Mouse (Mus musculus) R1 (cell line): ENCODE data around the gene Dpf2.

Experiments used
- DNase-seq: peaks from one replicate; pipeline ENCODE4 v3.0.0-alpha.2; 2018; ENCODE audit warnings: low read depth, low spot score

Gene Dpf2

DNA sequence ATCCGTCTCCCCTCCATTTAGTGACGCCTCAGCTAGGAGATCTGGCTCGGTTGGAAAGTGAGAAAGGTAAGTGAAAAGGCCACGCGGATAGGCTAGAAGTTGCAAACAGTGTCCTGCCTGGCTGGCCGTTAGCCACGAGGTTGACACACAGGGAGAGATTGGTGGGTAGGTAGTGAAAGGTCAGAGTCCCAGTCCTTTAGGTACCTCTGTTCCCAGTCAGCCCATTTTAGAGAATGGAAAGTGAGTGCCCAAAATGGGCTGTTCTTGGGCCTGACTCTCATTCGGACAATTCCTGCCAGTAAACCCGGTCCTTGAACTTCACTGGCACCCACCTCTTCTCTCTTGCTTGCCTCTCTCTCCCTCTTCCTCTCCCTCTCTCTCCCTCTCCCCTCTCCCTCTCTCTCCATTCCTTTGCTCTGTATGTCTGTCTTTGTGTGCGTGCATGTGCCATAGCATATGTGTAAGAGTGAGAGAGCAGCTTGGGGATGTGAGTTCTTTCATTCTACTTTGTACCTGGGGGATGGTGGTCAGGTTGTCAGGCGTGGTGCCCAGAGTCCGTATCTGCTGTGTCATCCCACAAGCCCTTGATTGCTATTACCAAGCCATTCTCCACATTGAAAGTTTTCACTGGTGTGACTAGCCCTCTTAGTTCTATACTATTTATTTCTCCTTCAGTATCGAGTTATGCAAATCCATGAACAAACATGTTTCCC, at the start of gene Dpf2:
TSS of gene Dpf2 (minus strand) at position 4 of the 713 bp plus-strand sequence.
- DNase-seq, result no peak

- no peak for DNase-seq
These were observed 44.6 kb upstream of the Dpf2 start for GRCm38 (mm10) chr19:5957371-5957770.

GRCm38 (mm10) chr19:5956685-5957084, 43.9 kb upstream of the Dpf2 start:
- peak; percentile 89 for DNase-seq

DNA sequence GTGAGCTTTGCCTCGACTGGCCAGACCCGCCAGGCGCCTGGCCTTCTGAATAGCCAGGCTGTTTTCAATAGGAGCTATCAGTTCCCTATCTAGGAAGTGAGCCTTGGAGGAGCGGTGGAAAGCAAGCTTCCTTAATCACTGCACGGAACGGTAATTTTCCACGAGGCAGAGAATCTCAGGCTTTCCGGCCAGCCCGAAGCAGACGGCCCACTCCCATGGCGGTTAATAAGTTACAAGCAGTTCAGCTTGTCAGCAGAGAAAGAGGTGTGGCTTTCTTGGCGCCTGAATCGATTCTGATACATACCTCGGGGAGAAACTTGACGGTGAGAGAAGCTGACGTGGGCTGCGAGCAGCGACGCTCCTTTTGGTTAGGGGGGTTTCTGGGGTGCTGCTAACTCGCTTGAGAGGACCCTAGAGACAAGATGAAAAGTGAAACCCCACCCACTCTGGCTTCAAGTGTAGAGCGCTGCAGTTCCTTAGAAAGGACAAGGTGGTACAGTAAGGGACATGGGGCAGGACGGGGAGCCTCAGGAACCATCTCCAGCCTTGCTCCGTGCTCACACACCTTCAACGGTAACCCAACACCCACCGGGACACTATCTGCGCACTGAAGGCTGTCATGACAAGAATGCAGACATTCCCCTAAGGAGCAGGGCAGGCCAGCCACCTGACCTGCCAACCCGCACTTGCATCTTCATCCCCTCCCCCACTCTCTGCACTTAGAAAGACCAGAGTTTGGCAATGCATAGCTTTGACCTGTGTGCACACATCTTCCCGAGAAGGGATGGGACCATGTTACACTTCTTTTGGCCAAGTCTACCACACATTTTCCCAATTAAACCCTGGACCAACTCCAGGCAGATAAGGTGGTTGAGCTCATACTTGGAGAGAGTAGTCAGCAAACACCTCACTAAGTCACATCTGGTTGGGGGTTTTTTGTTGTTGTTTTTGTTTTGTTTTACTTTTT, 43.2 kb upstream of the Dpf2 start:
- DNase-seq, result peak; percentile 38

GRCm38 (mm10) chr19:5954936-5955335, 42.1 kb upstream of the Dpf2 start:
- DNase-seq, result no peak

DNA sequence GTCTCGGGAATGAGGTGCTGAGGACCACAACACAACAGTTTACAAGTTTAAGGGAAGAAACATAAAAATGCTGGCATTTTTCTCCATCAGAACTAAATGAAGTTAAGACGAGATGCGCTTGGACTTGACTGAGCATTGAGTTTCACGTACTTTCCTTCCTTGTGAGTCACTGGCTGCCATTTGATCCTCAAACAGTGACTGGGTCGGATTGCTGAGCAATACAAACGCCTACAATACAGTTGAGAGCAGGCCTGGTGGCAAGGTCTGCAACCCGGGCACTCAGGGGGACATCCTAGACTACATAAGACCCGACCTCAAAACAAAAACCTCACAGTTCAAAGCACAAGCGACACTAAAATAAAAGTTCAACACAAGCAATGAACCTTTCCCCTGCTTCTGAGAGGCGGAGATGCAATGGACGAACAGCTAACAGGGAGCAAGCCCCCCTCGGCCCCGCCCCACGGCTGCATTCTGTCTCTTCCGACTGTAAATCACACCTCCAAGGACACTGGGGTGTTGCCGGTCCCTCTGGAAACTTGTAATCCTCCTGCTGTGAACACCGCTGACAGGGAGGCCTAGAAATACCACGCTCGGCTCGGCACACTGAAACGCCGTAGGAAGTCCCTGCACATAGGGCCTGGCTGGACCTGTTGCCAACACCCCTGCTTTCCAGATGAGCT, 41.4 kb upstream of the Dpf2 start:
- DNase-seq, result peak; percentile 73

DNA sequence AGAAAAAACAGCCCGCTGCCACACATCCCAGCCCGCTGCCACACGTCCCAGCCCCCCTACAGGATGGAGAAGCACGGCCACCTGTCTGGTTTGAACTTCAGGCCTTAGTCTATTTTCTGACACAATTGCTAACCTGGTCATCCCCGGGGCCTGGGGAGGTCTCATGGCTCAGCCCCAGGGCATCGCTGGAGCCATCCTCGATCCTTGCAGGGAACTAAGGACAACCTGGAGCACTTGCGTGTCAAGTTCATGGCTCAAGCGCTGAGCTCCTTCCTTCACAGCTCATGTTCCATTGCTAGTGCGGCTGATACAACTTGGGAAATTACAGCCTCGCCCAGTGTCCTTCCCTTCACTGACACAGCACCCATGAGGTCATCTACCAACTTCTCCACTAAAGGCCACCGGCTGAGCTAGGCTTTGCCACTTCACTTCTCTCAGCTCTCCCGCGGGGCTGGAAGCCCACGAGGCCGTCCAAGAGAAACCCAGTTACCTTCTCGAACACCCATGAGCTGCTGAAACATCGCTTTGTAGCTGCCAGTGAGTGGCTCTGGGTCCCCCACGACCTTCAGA, 40.5 kb upstream of the Dpf2 start:
- no peak for DNase-seq

DNA sequence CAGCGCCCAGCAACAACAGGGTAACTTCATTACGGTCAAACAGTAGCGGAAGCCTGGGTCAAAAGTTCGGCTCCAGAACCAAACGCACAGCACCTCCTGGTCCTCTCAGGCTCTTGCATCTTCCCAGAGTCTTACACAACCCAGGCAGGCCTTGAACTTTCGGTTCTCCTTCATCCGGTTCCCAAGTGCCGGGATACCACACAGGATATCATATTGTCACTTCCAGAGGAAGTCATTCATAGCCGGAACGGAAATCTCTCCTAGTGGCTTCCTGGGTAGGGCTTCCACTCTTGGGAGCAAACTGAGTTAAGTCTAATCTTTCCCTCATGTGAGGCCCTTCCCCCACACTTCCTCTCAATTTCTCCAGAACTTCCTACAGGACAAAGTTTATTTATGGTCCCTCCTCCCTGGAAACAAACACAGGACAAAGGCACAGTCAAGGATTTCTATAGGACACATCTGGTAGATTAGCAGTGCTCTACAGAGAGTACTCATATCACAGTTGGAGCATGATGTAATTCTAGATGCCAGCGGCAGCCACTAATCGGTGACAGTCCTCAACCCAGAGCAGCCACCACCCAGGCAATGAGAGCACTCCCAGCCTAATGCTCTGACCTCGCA, 39.4 kb upstream of the Dpf2 start:
- DNase-seq, result peak; percentile 74

GRCm38 (mm10) chr19:5951631-5952030, 38.8 kb upstream of the Dpf2 start:
- DNase-seq, result no peak

GRCm38 (mm10) chr19:5950218-5950617, 37.4 kb upstream of the Dpf2 start:
- DNase-seq, result no peak

GRCm38 (mm10) chr19:5945891-5946290, 33.1 kb upstream of the Dpf2 start:
- DNase-seq, result no peak

DNA sequence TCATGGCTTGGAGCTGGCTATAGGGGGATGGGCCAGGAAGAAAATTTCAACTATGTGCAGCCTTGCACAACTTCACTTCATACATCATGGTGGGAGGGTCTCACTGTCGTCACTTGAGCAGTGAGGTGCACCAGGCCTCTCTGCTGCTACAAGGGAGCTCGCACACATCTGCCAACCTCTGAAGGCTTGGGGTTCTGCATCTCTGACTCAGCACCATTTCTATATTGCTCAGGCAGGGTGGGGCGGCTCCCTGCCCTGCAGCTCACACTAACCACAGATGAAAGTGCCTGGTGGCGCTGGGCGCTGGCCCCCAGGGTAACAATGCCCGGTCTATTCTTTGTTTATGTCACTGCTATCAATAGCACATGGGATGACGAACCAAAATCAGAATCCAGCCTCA, 32.2 kb upstream of the Dpf2 start:
- peak; percentile 50 for DNase-seq

DNA sequence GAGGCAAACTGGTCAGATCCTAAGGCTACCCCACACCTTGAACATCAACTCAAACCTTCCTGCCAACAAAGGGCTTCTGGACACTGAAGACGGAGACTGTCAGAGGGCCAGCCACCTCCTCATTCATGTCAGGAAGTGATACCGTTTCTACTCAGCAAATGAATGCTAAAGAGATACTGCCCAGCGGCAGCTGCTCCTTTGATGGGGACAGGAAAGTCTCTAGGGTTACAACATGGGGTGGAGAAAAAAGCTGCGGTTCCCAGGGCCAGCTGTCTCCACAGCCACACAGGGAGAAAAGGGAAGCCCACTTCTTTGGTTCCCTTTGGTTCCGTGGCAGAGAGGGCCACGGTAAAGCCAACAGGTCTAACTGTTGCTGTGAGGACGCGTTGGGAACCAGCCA, 31.3 kb upstream of the Dpf2 start:
- DNase-seq, result no peak

DNA sequence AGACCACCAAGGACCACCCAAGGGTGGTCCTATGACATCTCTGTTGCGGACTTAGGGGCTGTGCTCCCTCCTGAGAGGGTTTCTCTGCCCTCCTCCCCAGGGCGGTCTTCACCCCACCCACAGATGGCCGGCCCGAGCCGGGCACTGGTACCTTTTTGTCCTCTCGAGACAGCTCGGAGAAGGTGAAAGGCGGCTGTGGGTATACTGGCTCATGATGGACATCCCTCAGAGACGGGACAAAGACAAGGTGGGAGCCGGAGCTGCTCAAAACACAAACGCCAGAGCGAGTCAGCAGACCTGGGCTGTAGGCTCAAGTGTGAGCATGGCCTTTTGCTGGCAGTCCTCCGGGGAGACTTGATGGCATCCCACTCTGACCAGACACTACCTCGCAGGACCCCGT, 30.6 kb upstream of the Dpf2 start:
- no peak for DNase-seq

DNA sequence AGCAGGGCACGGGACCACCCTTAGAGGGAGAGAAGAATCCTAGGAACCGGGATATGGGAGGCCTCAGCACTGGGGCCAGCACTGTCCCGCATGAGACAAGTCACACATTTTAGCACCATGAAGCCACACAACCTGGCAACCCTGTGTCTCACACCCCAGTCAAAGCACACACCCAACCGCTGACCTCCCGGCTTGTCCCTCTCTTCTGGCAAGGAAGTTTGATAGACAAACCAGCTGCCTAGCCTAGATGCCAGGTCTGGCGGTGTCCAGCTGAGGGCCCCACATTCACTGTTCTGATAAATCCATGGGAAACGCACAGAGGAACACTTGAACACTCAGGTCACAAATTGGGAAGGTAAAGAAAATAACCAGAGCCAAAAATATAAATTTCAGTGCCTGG, 29.8 kb upstream of the Dpf2 start:
- DNase-seq, result no peak

GRCm38 (mm10) chr19:5940656-5941055, 27.8 kb upstream of the Dpf2 start:
- no peak for DNase-seq

- DNase-seq, result no peak
These were observed 27.4 kb upstream of the Dpf2 start for GRCm38 (mm10) chr19:5940173-5940572.

DNA sequence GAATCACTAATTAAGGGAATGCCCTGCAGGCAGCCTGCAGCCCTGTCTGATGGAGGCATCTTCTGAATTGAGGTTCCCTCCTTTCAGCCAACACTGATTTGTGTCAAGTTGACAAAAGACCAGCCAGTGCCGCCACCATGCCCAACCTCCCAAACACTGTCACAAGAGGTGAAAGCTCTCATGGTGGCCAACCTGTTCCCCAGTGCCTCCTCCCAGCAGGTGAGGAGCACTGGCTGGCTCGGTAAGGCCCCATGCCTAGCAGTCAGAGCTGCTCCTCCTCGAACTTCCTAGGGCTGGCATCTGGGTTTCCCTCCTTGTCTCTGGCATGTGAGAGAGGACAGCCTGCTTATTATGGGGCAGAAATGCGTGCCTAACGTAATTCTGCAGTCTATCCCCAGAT, 26.9 kb upstream of the Dpf2 start:
- DNase-seq, result no peak

DNA sequence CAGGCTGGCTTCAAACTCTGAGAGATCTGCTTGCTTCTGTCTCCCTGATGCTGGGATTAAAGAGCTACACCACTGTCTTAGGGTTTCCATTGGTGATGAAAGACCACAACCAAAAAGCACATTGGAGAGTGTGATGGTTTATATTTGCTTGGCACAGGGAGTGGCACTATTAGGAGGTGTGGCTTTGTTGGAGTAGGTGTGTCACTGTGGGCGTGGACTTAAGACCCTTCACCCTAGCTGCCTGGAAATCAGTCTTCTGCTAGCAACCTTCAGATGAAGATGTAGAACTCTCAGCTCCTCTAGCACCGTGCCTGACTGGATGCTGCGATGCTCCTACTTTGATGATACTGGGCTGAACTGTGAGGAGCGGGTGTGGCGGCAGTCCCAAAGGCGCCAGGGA, 25.7 kb upstream of the Dpf2 start:
- DNase-seq, result no peak

GRCm38 (mm10) chr19:5937836-5938406, 25.1 kb upstream of the Dpf2 start:
- DNase-seq, result peak; percentile 68
